Mouse (Mus musculus) CH12.LX (cell line): ENCODE measurements at regions not wholly inside any gene's neighbourhood (a gene's known extent, or its start where the extent isn't known, plus 50 kb on each side); places are given as distances from the start of the nearest gene placed in this dataset.

Source experiments
- DNase-seq: peaks from one replicate; pipeline ENCODE4 v3.0.0-alpha.2; 2013; ENCODE audit errors: extremely low read depth
- H3K27ac ChIP-seq: 2 replicates; pipeline ENCODE4 v1.5.1; 2012; ENCODE audit warnings: low read depth, mild to moderate bottlenecking, control low read depth, moderate library complexity; ENCODE audit not compliant: insufficient read depth
- H3K27me3 ChIP-seq: replicated peaks from 2 replicates; pipeline ENCODE3; 2012; ENCODE audit warnings: inconsistent platforms
- H3K36me3 ChIP-seq, 2 experiments: replicated peaks in 1 of 2; 2 replicates each; pipeline versions ENCODE3 to v1.6.1; 2012; ENCODE audit warnings: inconsistent platforms in 1 of 2, low read length in 1 of 2, mild to moderate bottlenecking in 1 of 2, mixed read lengths in 1 of 2, moderate library complexity in 1 of 2; ENCODE audit not compliant: control insufficient read depth in 1 of 2, insufficient read depth in 1 of 2
- H3K4me1 ChIP-seq, 2 experiments: 2 replicates each; pipeline ENCODE4 v1.6.1; 2012; ENCODE audit warnings: inconsistent platforms in 1 of 2, moderate library complexity in 1 of 2; ENCODE audit not compliant: insufficient read depth in 2 of 2, control insufficient read depth in 1 of 2
- H3K4me2 ChIP-seq: 2 replicates; pipeline ENCODE4 v1.6.1; 2012; ENCODE audit warnings: low read depth, mild to moderate bottlenecking, control low read depth; ENCODE audit not compliant: poor library complexity, insufficient read depth, severe bottlenecking
- H3K4me3 ChIP-seq, 3 experiments: fragments of 150-350 bp in 1 of 3; sonication (generic) in 1 of 3; replicated peaks in 1 of 3; 2 replicates each; pipeline versions ENCODE3 to v1.5.1; 2011 to 2012; ENCODE audit warnings: low read depth in 2 of 3, low read length in 2 of 3, mild to moderate bottlenecking in 2 of 3, moderate library complexity in 2 of 3, control low read depth in 1 of 3, improper control_type of control experiment in 1 of 3, inconsistent platforms in 1 of 3, mixed read lengths in 1 of 3; ENCODE audit not compliant: poor library complexity in 1 of 3
- H3K79me2 ChIP-seq: replicated peaks from 2 replicates; pipeline ENCODE4 v1.6.1; 2012; ENCODE audit warnings: mild to moderate bottlenecking, moderate library complexity; ENCODE audit not compliant: control insufficient read depth, poor library complexity, insufficient read depth, severe bottlenecking; ENCODE audit errors: extremely low read depth
- H3K9ac ChIP-seq: 2 replicates; pipeline ENCODE4 v1.6.1; 2012; ENCODE audit warnings: low read depth, mild to moderate bottlenecking, control low read depth, moderate library complexity; ENCODE audit not compliant: insufficient read depth
- H3K9me3 ChIP-seq: replicated peaks from 2 replicates; pipeline ENCODE3; 2012; ENCODE audit warnings: low read length, inconsistent platforms, mixed read lengths
- BHLHE40 ChIP-seq: IDR thresholded peaks from 2 replicates; pipeline ENCODE4 v1.6.1; 2011; ENCODE audit warnings: mild to moderate bottlenecking, low read depth, low read length, improper control_type of control experiment
- CHD1 ChIP-seq: IDR thresholded peaks from 2 replicates; pipeline ENCODE4 v1.6.1; 2012; ENCODE audit warnings: low read depth, low read length, improper control_type of control experiment, inconsistent platforms
- CHD2 ChIP-seq: IDR thresholded peaks from 2 replicates; pipeline ENCODE4 v1.6.1; 2011; ENCODE audit warnings: low read length, improper control_type of control experiment
- CTCF ChIP-seq, 2 experiments: IDR thresholded peaks in 1 of 2; conservative IDR thresholded peaks in 1 of 2; 2 replicates each; pipeline ENCODE4 v1.5.1; 2011 to 2012; ENCODE audit warnings: low read depth in 2 of 2, low read length in 2 of 2, improper control_type of control experiment in 1 of 2, inconsistent platforms in 1 of 2, mild to moderate bottlenecking in 1 of 2, moderate library complexity in 1 of 2
- E2F4 ChIP-seq: IDR thresholded peaks from 2 replicates; pipeline ENCODE4 v1.6.1; 2011; ENCODE audit warnings: low read depth, low read length, improper control_type of control experiment; ENCODE audit not compliant: insufficient replicate concordance
- EP300 ChIP-seq: IDR thresholded peaks from 2 replicates; pipeline ENCODE4 v1.6.1; 2011; ENCODE audit warnings: low read length, improper control_type of control experiment
- ETS1 ChIP-seq: conservative IDR thresholded peaks from 2 replicates; pipeline ENCODE4 v1.6.1; 2012; ENCODE audit warnings: low read depth, mild to moderate bottlenecking, inconsistent platforms, low read length, improper control_type of control experiment, moderate library complexity
- GABPA ChIP-seq: IDR thresholded peaks from 2 replicates; pipeline ENCODE4 v1.6.1; 2012; ENCODE audit warnings: low read depth, low read length, improper control_type of control experiment, inconsistent platforms; ENCODE audit not compliant: insufficient replicate concordance
- MAFK ChIP-seq: IDR thresholded peaks from 2 replicates; pipeline ENCODE4 v1.6.1; 2011; ENCODE audit warnings: low read length, improper control_type of control experiment; ENCODE audit not compliant: insufficient replicate concordance
- MAX ChIP-seq: IDR thresholded peaks from 2 replicates; pipeline ENCODE4 v1.6.1; 2011; ENCODE audit warnings: low read length, improper control_type of control experiment
- MAZ ChIP-seq: IDR thresholded peaks from 2 replicates; pipeline ENCODE4 v1.6.1; 2012; ENCODE audit warnings: low read depth, mild to moderate bottlenecking, inconsistent platforms, low read length, improper control_type of control experiment, moderate library complexity
- MYC ChIP-seq: IDR thresholded peaks from 2 replicates; pipeline ENCODE4 v1.6.1; 2011; ENCODE audit warnings: low read depth, mild to moderate bottlenecking, improper control_type of control experiment, low read length
- NELFE ChIP-seq: IDR thresholded peaks from 2 replicates; pipeline ENCODE4 v1.6.1; 2011; ENCODE audit warnings: low read depth, low read length, improper control_type of control experiment
- NRF1 ChIP-seq: IDR thresholded peaks from 2 replicates; pipeline ENCODE4 v1.6.1; 2014; ENCODE audit warnings: low read depth, mild to moderate bottlenecking, inconsistent platforms, low read length, improper control_type of control experiment, moderate library complexity
- PAX5 ChIP-seq: IDR thresholded peaks from 2 replicates; pipeline ENCODE4 v1.6.1; 2012; ENCODE audit warnings: low read length, inconsistent platforms, mixed read lengths
- POLR2A ChIP-seq: IDR thresholded peaks from 2 replicates; pipeline ENCODE4 v1.6.1; 2011; ENCODE audit warnings: low read depth, mild to moderate bottlenecking, improper control_type of control experiment, low read length
- POLR2AphosphoS2 ChIP-seq: IDR thresholded peaks from 2 replicates; pipeline ENCODE4 v1.6.1; 2011; ENCODE audit warnings: low read depth, low read length, improper control_type of control experiment
- RAD21 ChIP-seq: IDR thresholded peaks from 2 replicates; pipeline ENCODE4 v1.6.1; 2011; ENCODE audit warnings: low read depth, mild to moderate bottlenecking, low read length, improper control_type of control experiment, moderate library complexity
- RCOR1 ChIP-seq: conservative IDR thresholded peaks from 2 replicates; pipeline ENCODE4 v1.6.1; 2012; ENCODE audit warnings: low read depth, mild to moderate bottlenecking, inconsistent platforms, low read length, improper control_type of control experiment
- SIN3A ChIP-seq: IDR thresholded peaks from 2 replicates; pipeline ENCODE4 v1.6.1; 2012; ENCODE audit warnings: low read length, improper control_type of control experiment, inconsistent platforms
- SMC3 ChIP-seq: IDR thresholded peaks from 2 replicates; pipeline ENCODE4 v1.6.1; 2011; ENCODE audit warnings: low read depth, low read length, improper control_type of control experiment
- TBP ChIP-seq: conservative IDR thresholded peaks from 2 replicates; pipeline ENCODE4 v1.6.1; 2011; ENCODE audit warnings: low read depth, low read length, improper control_type of control experiment
- TCF12 ChIP-seq: IDR thresholded peaks from 2 replicates; pipeline ENCODE4 v1.6.1; 2014; ENCODE audit warnings: low read depth, mild to moderate bottlenecking, inconsistent platforms, low read length, improper control_type of control experiment
- USF2 ChIP-seq: conservative IDR thresholded peaks from 2 replicates; pipeline ENCODE4 v1.6.1; 2011; ENCODE audit warnings: low read depth, low read length, improper control_type of control experiment
- ZC3H11A ChIP-seq: IDR thresholded peaks from 2 replicates; pipeline ENCODE4 v1.6.1; 2012; ENCODE audit warnings: low read depth, mild to moderate bottlenecking, inconsistent platforms, low read length, improper control_type of control experiment
- ZKSCAN1 ChIP-seq: IDR thresholded peaks from 2 replicates; pipeline ENCODE4 v1.6.1; 2012; ENCODE audit warnings: low read depth, inconsistent platforms, low read length, improper control_type of control experiment, borderline replicate concordance
- ZMIZ1 ChIP-seq: IDR thresholded peaks from 2 replicates; pipeline ENCODE4 v1.6.1; 2012; ENCODE audit warnings: low read depth, mild to moderate bottlenecking, inconsistent platforms, low read length, improper control_type of control experiment
- ZNF384 ChIP-seq: IDR thresholded peaks from 2 replicates; pipeline ENCODE4 v1.6.1; 2012; ENCODE audit warnings: low read depth, low read length, improper control_type of control experiment, inconsistent platforms
- dilution Hi-C: fragments of 300-500 bp; cut with MboI; formaldehyde crosslinking; loops from 2 replicates; pipeline ENCODE4 v1.14.3; 2020; ENCODE audit warnings: low sequenced_read_pairs; ENCODE audit not compliant: extremely low pct_unique_long_range_greater_than_20kb, extremely low pct_ligation_motif_present
- in situ Hi-C: fragments of 300-500 bp; cut with MboI; formaldehyde crosslinking; loops from 3 replicates; pipeline ENCODE4 v1.14.3; 2019; ENCODE audit warnings: low sequenced_read_pairs, low pct_ligation_motif_present, low pct_unique_long_range_greater_than_20kb, mixed read lengths

- no peaks in the 10 kb centered on the region for H3K4me1 ChIP-seq
- H3K79me2 ChIP-seq: no peaks in the 10 kb centered on the region
- H3K27me3 ChIP-seq: no peaks in the 10 kb centered on the region
- H3K4me2 ChIP-seq: no peak overlapping the region
- DNase-seq: no peak
- no peaks in the 10 kb centered on the region for H3K36me3 ChIP-seq
- in situ Hi-C loops (no loop called here), dilution Hi-C loops (no loop called here)
- H3K9me3 ChIP-seq: no peaks in the 10 kb centered on the region
- TF ChIP-seq ZNF384 (no peak), EP300 (no peak), USF2 (no peak), TBP (no peak), BHLHE40 (no peak), E2F4 (no peak), NRF1 (no peak), ZMIZ1 (no peak), NELFE (no peak), SMC3 (no peak), RAD21 (no peak), CTCF (conservative IDR thresholded peaks at IDR 0.05 in 1 of 2, IDR thresholded peaks at IDR 0.05 in 1 of 2; ENCODE audit: low read depth in 2 of 2, low read length in 2 of 2) (no peak), MAFK (no peak), TCF12 (no peak), RCOR1 (no peak), MYC (no peak), CHD2 (no peak), POLR2AphosphoS2 (no peak)
- no peak overlapping the region for H3K27ac ChIP-seq
- H3K4me3 ChIP-seq: no peak overlapping the region
- H3K9ac ChIP-seq: no peak overlapping the region
Measured at GRCm38 (mm10) chr3:53379519-53380181, 83.5 kb downstream of the Nhlrc3 start.

- no peak overlapping the region for H3K9ac ChIP-seq
- dilution Hi-C loops: no loop called here
- in situ Hi-C loops: no loop called here
- TF ChIP-seq BHLHE40 (no peak), ZNF384 (no peak), ZC3H11A (no peak), RAD21 (no peak), NELFE (no peak), PAX5 (no peak), E2F4 (no peak), CHD1 (no peak), MAX (no peak), EP300 (no peak), SIN3A (no peak), MAZ (no peak), ETS1 (no peak), SMC3 (no peak), ZKSCAN1 (no peak), GABPA (no peak), TCF12 (no peak), POLR2A (no peak)
- no peak overlapping the region for H3K4me2 ChIP-seq
- no peak overlapping the region for H3K4me3 ChIP-seq
- no peaks in the 10 kb centered on the region for H3K36me3 ChIP-seq
- H3K9me3 ChIP-seq: no peaks in the 10 kb centered on the region
- no peaks in the 10 kb centered on the region for H3K4me1 ChIP-seq
- H3K79me2 ChIP-seq: no peaks in the 10 kb centered on the region
- H3K27ac ChIP-seq: no peak overlapping the region
- H3K27me3 ChIP-seq: no peaks in the 10 kb centered on the region
- DNase-seq: no peak
Measured at GRCm38 (mm10) chr3:53376864-53377447, 86.2 kb downstream of the Nhlrc3 start.
